Mouse (Mus musculus): Measurements from ENCODE around the gene Plekha1.
A peak's percentile ranks its signal among the peaks of the same experiment; 100 is the strongest.

The Plekha1 gene

DNA sequence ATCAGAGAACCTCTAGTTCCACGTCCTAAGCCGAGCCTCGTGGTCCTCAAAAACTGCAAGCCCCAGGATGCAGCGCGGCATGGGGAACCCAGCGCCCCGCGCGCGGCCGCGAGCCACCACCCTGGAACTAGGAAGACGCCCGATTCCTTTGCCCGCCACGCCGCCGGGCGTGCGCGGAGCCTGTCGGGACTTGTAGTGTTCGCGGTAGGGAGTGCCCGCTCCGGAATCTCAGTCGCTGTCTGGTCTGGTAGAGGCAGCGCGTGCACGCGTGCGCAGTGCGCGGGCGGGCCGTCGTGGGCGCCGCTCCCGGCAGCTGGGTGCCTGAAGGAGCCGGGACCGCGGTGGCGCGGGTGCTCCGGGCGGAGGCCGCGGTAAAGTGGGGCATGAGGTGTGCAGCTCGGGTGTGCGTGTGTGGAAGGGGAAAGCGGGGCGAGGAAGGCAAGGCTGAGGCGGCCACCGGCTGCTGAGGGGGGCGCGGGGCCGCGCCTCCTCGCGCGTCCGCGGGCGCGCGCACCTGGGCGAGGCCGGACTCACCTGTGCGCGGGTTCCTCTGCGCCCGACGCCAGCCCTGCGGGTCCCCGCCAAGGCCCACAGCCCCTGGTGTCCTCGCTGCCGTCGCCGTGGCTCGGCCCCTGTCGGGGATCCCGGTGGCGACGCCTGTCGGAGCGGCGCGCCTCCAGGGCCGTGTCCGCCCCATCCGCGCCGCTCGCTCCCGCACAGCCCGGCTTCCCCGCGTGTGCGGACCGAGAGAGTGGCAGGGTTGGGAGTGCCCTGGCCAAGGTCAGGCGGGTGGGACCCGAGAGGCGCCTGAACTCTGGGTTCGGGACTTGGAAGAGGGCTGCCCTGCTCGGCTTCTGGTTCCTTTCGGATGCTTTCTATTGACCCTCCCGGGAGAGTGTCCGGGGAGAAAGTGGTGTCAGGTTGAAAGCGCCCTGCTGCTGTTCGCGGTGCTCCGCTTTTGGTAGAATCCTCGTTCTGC, at the start of gene Plekha1:
Plekha1 (plus strand) TSS at position 144 of the 979 bp plus-strand sequence.
- peak; percentile 94 for DNase-seq

DNA sequence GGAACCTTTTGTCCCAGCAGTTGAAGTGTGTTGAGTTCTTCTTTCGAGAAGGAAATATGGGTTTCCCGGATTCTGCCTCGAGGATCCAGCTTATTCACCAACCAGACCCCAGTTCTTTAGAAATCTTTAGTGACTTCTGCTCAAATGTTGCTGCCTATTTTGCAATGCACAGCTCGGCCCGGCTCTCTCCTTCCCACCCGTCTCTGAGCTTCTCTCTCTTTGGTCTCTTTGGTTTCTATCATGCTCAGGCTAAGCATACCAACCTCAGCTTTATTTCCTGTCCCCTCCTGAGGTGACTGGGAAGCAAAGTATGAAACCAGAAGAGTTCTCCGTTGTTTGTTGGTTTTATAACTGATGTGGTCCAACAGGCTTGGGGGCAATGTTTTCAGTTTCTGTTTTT, 49.3 kb upstream of the Plekha1 start:
- DNase-seq, result no peak

GRCm38 (mm10) chr7:130818813-130819212, 46.7 kb upstream of the Plekha1 start:
- no peak for DNase-seq

DNA sequence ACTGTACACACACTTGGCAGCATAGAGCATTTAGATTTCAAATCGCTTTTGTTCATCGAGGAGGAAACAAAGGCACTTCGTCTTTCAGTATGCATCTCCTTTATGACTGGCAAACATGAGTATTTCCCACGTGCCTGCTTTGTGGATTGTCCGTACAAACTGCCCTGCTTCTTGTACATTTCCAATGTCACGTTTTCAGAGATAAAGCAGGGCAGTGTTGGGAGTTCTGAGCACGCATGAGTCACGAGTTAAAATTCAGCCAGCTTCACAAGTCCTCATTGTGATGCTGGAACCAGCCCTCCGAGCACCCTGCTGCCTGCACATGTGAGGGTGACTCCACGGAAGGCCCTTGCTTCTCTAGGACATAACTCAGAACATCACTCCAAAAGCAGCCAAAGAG, 45.9 kb upstream of the Plekha1 start:
- no peak for DNase-seq

GRCm38 (mm10) chr7:130823992-130824391, 41.6 kb upstream of the Plekha1 start:
- no peak for DNase-seq

DNA sequence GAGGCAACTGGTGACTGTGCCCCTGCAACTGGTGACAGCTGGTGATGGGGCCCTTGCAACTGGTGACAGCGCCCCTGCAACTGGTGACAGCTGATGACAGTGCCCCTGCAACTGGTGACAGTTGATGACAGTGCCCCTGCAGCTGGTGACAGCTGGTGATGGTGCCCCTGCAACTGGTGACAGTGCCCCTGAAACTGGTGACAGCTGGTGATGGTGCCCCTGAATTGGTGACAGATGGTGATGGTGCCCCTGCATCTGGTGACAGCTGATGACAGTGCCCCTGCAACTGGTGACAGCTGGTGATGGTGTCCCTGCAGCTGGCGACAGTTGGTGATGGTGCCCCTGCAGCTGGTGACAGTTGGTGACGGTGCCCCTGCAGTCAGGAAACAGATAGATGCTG, 39.2 kb upstream of the Plekha1 start:
- no peak for DNase-seq

DNA sequence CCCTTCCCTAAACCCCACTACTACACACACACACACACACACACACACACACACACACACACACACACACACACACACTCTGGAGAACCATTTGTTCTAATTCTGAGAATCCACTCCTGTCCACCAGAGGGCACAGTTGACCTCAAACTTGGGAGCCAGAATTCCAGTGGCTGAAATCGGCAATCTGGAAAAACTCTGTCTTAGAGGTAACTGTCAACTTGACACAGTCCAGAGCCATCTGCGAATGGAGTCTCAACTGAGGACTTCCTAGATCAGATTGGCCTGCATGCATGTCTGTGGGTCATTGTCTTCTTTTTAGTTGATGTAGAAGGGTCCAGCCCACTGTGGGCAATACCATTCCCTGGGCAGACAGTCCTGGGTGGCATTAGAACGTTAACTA, 38.1 kb upstream of the Plekha1 start:
- DNase-seq, result peak; percentile 29

GRCm38 (mm10) chr7:130827844-130828403, 37.6 kb upstream of the Plekha1 start:
- DNase-seq, result no peak

DNA sequence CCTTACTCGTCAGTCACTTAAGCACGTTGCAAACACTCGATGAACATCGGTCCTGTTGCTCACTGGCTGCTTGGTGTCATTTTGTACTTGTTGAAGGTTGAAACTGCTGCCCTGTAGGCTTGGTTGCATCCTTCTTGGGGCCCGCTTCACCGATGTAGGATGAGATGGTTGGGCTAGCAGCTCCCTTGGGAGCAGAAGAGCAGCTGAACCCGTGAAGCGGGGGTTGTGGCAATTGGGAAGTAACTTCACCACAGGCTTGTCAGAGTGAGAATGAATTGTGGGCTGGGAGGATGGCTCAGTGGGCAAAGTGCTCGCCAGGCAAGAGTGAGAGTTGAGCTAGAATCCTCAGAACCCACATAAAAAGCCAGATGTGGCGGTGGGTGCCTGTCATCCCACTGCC, 37.1 kb upstream of the Plekha1 start:
- peak; percentile 28 for DNase-seq

DNA sequence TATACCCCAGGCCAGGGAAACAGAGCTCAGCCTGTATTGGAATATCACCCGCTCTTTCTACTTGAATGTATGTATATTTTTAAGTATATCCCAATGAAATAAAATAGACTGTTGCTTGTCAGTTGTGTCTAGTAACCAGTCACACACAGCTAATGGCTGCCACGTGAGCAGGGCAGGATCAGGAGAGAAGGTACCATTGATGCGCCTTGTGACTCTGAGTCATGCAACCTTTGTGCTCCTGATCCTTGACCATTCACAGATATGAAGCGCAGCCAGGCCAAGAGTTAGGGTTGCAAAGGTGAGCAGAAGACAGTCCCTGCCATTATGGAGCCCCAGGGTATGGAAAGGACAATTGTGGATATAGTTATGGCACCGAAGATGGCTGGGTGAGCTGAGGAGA, 34.0 kb upstream of the Plekha1 start:
- DNase-seq, result no peak

- peak; percentile 72 for DNase-seq
Observed at GRCm38 (mm10) chr7:130834299-130834698, 31.3 kb upstream of the Plekha1 start.

- DNase-seq, result no peak
Observed at GRCm38 (mm10) chr7:130834958-130835861, 30.3 kb upstream of the Plekha1 start.

GRCm38 (mm10) chr7:130836066-130836465, 29.5 kb upstream of the Plekha1 start:
- DNase-seq, result no peak

GRCm38 (mm10) chr7:130837941-130838657, 27.5 kb upstream of the Plekha1 start:
- DNase-seq, result no peak

DNA sequence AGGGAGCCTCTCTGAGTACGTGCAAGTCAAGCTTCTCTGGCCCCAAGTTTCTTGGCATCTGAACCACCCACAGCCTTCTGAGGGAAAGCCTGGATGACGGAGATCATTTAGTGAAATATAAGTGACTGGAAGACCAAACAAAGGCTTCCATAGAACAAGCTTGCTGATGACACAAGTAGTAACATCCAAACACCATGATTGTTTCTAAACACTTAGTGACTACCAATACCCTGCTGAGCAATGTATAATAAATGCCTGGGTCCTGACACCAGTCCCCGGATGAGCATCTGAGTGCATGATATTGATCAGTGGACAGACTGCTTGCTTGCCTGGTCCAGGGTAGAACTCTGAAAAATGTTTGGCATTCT, 26.9 kb upstream of the Plekha1 start:
- DNase-seq, result no peak

- no peak for DNase-seq
Observed at GRCm38 (mm10) chr7:130839380-130840100, 26.0 kb upstream of the Plekha1 start.

- DNase-seq, result peak; percentile 25
Observed at GRCm38 (mm10) chr7:130847164-130847718, 18.3 kb upstream of the Plekha1 start.

- DNase-seq, result no peak
Observed at GRCm38 (mm10) chr7:130854684-130855292, 10.8 kb upstream of the Plekha1 start.

GRCm38 (mm10) chr7:130855681-130856080, 9.9 kb upstream of the Plekha1 start:
- DNase-seq, result no peak

DNA sequence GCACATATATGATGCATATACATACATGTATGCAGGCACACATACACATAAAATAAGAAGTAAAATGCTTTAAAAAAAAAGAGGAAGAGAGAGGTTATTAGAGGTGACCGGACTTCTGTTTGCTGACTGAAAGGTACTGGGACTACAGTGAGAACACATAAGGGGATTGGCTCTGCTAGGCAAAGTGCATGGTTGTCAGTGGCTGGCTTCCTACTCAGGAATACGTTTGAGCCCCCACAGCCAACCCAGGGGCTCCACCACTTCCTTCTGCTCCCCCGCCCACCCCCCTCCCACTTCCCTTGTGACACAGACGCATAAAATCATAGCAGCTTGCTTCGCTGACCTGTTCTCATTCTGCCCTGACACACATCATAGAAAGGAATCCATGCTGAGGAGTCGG, 7.6 kb upstream of the Plekha1 start:
- peak; percentile 32 for DNase-seq

DNA sequence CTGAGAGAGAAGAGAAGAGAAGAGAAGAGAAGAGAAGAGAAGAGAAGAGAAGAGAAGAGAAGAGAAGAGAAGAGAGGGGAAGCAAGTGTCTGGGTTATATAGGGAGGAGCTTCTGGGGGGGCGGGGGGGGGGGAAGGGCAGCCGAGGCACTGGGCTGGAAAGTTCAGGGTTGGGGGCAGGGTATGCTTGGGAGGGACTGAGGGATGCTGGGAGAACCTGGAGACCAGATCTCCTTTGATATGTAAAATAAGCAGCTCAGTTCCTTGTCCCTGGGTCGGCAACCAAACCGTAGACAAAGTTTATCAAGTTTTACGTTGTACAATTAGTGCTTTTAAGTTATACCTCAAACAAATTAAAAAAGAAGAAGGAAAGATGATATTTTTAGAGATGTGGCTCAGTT, 5.6 kb upstream of the Plekha1 start:
- no peak for DNase-seq
